In the genomic region with DNA sequence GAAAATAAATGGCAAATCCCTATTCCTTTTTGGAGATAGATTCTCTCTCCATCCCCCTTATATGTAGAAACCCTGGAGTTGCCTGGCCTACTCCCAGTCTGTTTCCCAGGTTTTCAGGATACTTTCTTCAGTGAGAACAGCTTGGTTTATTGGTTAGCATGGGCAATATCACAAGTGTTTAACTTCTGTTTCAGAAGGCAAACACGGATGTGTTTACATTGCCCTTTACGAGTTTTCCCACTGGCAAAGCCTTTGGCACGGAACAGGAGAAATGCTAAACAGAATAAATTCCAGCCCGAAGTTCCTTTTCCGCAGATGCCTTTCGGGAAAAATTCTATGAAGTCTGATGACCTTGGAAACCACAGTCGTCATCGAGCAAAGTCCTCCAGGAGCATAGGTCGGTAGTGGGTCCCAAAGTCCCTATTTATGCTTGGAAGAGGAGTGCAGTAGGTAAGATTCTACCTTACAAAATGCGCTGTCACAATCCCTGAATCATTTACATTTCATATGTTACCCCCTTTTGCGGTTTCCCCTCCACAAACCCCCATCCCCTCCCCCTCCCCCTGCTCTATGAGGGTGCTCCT, we compare ENCODE assay signal across 18 mouse cellular contexts. TPM values are rescaled to one million over a fixed set of nuclear protein-coding genes. Genes with fewer than 3 reads are reported as not detected.
DNase-seq lines count a peak whose midpoint lies in the region; ATAC-seq and TF ChIP-seq lines count a peak whose summit lies in the region.
"Had no signal": no experiment of that assay in that cellular context is flagged by ENCODE, and none has a peak within 500 bp of the region (broad histone marks: within the 10 kb centered on the region; RNA-seq: fewer than 3 reads in every experiment).

No protein-coding gene starts in this region.

- DNase-seq in kidney, adult 11 months = peak; percentile 29
- no peak for DNase-seq in kidney, postnatal 4 days
- DNase-seq in liver, embryonic 11.5 days (ENCODE audit: low spot score) = no peak
- DNase-seq in lung, postnatal 36 days = peak; percentile 22
- DNase-seq in testis, postnatal 10 days (ENCODE audit: low spot score) = no peak
- DNase-seq in layer of hippocampus, adult 8-10 months (ENCODE audit: low spot score in 2 of 2) = no peak
- DNase-seq: cerebellum, postnatal 25 days; gastrocnemius, postnatal 10 days; liver, embryonic 13.5 days; spleen, adult 18-20 months had no signal

- 53% methylated on average over 11 of the region's 11 CpGs for WGBS in liver, embryonic 16.5 days (ENCODE audit: insufficient replicate concordance)
- 67% methylated on average over 11 of the region's 11 CpGs for WGBS in liver, embryonic 11.5 days
- 29% methylated on average over 11 of the region's 11 CpGs for WGBS in intestine, postnatal 0 days

- H3K36me3 ChIP-seq in liver, embryonic 16.5 days (ENCODE audit: control insufficient read depth, insufficient read depth) = no peaks in the 10 kb centered on the region
- no peaks in the 10 kb centered on the region for H3K36me3 ChIP-seq in liver, embryonic 11.5 days (ENCODE audit: control insufficient read depth, insufficient read depth, low read length)
- H3K36me3 ChIP-seq in intestine, postnatal 0 days (ENCODE audit: control insufficient read depth, insufficient read depth) = no peaks in the 10 kb centered on the region
- H3K36me3 ChIP-seq: liver, embryonic 13.5 days; midbrain, embryonic 12.5 days had no signal

- H3K27me3 ChIP-seq in liver, embryonic 16.5 days (ENCODE audit: control insufficient read depth, insufficient read depth, low read depth, low read length) = no peaks in the 10 kb centered on the region
- H3K27me3 ChIP-seq in liver, embryonic 11.5 days (replicated peaks; ENCODE audit: control insufficient read depth, insufficient read depth, low read length) = no peaks in the 10 kb centered on the region
- H3K27me3 ChIP-seq in intestine, postnatal 0 days (replicated peaks; ENCODE audit: control insufficient read depth, insufficient read depth, low read length) = no peaks in the 10 kb centered on the region
- H3K27me3 ChIP-seq: liver, embryonic 13.5 days; midbrain, embryonic 12.5 days had no signal

- peak; percentile 56; the same call in 1 of the 2 replicates for ATAC-seq in liver, embryonic 16.5 days (ENCODE audit: low read depth)
- ATAC-seq in liver, embryonic 11.5 days (replicated peaks; ENCODE audit: low FRiP score) = no peak
- peak; percentile 46; the same call in 1 of the 2 replicates for ATAC-seq in intestine, postnatal 0 days
- ATAC-seq: activated CD4-positive, CD25-positive, alpha-beta regulatory T cell, adult 4 months; forebrain, embryonic 16.5 days; hindbrain, postnatal 0 days had no signal

- H3K4me3 ChIP-seq in liver, embryonic 16.5 days (ENCODE audit: low read depth, low read length) = no peak overlapping the region
- H3K4me3 ChIP-seq in liver, embryonic 11.5 days (ENCODE audit: low read depth, low read length) = no peak overlapping the region
- no peak overlapping the region for H3K4me3 ChIP-seq in intestine, postnatal 0 days (ENCODE audit: low read depth, low read length)
- H3K4me3 ChIP-seq: erythroblast, embryonic 14.5 days; layer of hippocampus, adult 2 months; liver, embryonic 13.5 days; midbrain, embryonic 12.5 days had no signal

- H3K9me3 ChIP-seq in liver, embryonic 16.5 days (replicated peaks; ENCODE audit: control insufficient read depth, low read length) = no peaks in the 10 kb centered on the region
- H3K9me3 ChIP-seq in liver, embryonic 11.5 days (ENCODE audit: control insufficient read depth, low read length) = no peaks in the 10 kb centered on the region
- no peaks in the 10 kb centered on the region for H3K9me3 ChIP-seq in intestine, postnatal 0 days (ENCODE audit: control insufficient read depth)
- H3K9me3 ChIP-seq: liver, embryonic 13.5 days; midbrain, embryonic 12.5 days had no signal

- H3K4me2 ChIP-seq in liver, embryonic 16.5 days (ENCODE audit: low read depth, low read length) = peak overlapping the region; percentile 20; the same call in 1 of the 2 replicates
- no peak overlapping the region for H3K4me2 ChIP-seq in liver, embryonic 11.5 days
- no peak overlapping the region for H3K4me2 ChIP-seq in intestine, postnatal 0 days (replicated peaks; ENCODE audit: low read depth)
- H3K4me2 ChIP-seq: liver, embryonic 13.5 days; midbrain, embryonic 12.5 days had no signal

- peaks cover 3% of the 10 kb centered on the region for H3K4me1 ChIP-seq in liver, embryonic 16.5 days (ENCODE audit: control insufficient read depth, low read depth, low read length)
- peaks cover 9% of the 10 kb centered on the region for H3K4me1 ChIP-seq in liver, embryonic 11.5 days (replicated peaks; ENCODE audit: control insufficient read depth, insufficient read depth, low read length)
- 0 out of 2 replicates have a peak, but pooled peaks cover 7% of the 10 kb centered on the region for H3K4me1 ChIP-seq in intestine, postnatal 0 days (replicated peaks; ENCODE audit: control insufficient read depth, insufficient read depth, low read length)
- H3K4me1 ChIP-seq: midbrain, embryonic 12.5 days had no signal

- no peak overlapping the region for H3K27ac ChIP-seq in liver, embryonic 16.5 days (ENCODE audit: low read length)
- H3K27ac ChIP-seq in liver, embryonic 11.5 days (ENCODE audit: low read depth, low read length) = no peak overlapping the region
- no peak overlapping the region for H3K27ac ChIP-seq in intestine, postnatal 0 days (ENCODE audit: low read depth, low read length)
- H3K27ac ChIP-seq: hindbrain, postnatal 0 days; layer of hippocampus, adult 2 months; liver, embryonic 13.5 days; midbrain, embryonic 12.5 days had no signal

- no peak for TF ChIP-seq CTCF in intestine, postnatal 0 days (IDR thresholded peaks at IDR 0.05; ENCODE audit: low read depth)

- H3K9ac ChIP-seq in liver, embryonic 16.5 days (ENCODE audit: low read depth, low read length) = no peak overlapping the region
- no peak overlapping the region for H3K9ac ChIP-seq in liver, embryonic 11.5 days (ENCODE audit: low read depth, low read length)
- H3K9ac ChIP-seq in intestine, postnatal 0 days (ENCODE audit: low read depth, low read length) = no peak overlapping the region
- H3K9ac ChIP-seq: liver, embryonic 13.5 days; midbrain, embryonic 12.5 days had no signal

RNA-seq across cellular contexts. Expression of gene Pde4d, which starts 1.3 kb away (rescaled TPM):
- polyA plus RNA-seq in liver, embryonic 16.5 days (2015; fragmentation: Nextera tagmentation; extraction: Ambion mirVana) = 12.5 and 12.9 TPM in 2 replicates
- 19.0 and 20.3 TPM in 2 replicates for polyA plus RNA-seq in liver, embryonic 11.5 days (2014; fragmentation: Nextera tagmentation; extraction: Ambion mirVana)
- polyA plus RNA-seq in intestine, postnatal 0 days (2015; fragmentation: Nextera tagmentation; extraction: Ambion mirVana) = 17.8 and 22.0 TPM in 2 replicates
- total RNA-seq in layer of hippocampus, adult 8-10 months (2022) = 10 to 100 TPM; 68.8 to 86.9 (median 76.0) TPM

Comparison
In these comparisons a context has a peak if more than half of its experiments do, and no peak if none do; other contexts are left out.
1. DNase-seq: peak in kidney, adult 11 months (single experiment) and lung, postnatal 36 days (single experiment); none in kidney, postnatal 4 days (0 of 2), liver, embryonic 11.5 days (single experiment), testis, postnatal 10 days (single experiment) and layer of hippocampus, adult 8-10 months (0 of 2).